Mouse (Mus musculus): ENCODE results near the gene Foxo1. TPM values are rescaled to one million over a fixed set of nuclear protein-coding genes. Genes with fewer than 3 reads are reported as not detected.
A peak's percentile ranks its signal among the peaks of the same experiment; 100 is the strongest.

Gene Foxo1
- total RNA-seq, 2 experiments from 2014 or later: 23.7 to 28.6 TPM

- DNase-seq (ENCODE audit: low spot score in 2 of 2): no peak
These were observed 864 bp upstream of the Foxo1 start for GRCm38 (mm10) chr3:52267293-52267651.

DNA sequence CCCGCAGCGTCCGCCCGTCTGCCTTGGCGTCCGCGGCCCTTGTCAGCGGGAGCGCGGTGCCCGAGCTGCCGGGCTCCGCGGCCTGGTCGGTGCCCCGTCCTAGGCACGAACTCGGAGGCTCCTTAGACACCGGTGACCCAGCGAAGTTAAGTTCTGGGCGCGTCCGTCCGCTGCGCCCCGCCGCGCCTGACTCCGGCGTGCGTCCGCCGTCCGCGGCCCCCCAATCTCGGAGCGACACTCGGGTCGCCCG is 276 bp downstream of the Foxo1 start:
- DNase-seq (ENCODE audit: low spot score in 2 of 2): peak in 1 of 2 experiments; percentile 61

GRCm38 (mm10) chr3:52268737-52269513 is 789 bp downstream of the Foxo1 start:
- DNase-seq (ENCODE audit: low spot score in 2 of 2): peak; percentile 49 to 63

DNA sequence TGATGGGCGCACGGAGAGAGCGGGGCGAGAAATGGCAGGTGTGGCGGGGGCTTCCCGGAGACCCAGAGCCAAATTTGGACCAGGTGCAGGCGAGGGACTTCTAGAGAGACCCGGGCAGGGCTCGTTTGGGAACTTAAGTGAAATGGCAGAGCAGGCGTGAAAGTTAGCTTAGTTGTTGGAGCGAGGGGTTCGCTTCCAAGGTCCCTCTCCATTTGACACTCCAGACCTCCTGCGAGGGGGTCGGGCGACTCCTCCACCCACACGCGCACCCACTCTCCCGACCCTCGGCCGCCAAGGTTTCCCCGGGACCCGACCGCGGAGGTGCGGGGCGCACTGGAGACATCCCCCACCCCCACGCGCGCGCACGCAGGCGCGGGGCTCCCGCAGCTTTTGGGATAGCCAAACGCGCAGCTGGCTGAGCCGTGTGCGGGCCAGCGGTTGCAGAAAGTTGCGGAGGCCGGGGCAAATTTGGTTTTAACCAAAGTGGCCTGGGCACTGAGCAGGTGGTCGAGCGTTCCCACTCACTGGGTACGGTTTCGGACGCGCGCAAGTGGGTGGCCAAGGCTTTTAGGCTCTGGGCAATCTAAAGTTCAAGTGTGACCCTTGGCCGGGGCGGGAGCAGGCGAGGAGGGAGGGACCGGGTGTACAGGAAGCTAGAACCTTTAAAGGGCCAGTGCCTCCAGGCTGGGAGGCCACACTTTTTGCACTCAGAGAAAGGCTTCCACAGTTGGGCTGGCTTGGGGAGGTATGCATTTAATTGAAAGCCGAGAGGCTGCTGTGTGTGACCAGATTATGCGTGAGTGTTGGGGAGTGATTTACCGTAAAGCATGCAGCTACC is 1.6 kb downstream of the Foxo1 start:
- DNase-seq (ENCODE audit: low spot score in 2 of 2): peak; percentile 76 to 83

DNA sequence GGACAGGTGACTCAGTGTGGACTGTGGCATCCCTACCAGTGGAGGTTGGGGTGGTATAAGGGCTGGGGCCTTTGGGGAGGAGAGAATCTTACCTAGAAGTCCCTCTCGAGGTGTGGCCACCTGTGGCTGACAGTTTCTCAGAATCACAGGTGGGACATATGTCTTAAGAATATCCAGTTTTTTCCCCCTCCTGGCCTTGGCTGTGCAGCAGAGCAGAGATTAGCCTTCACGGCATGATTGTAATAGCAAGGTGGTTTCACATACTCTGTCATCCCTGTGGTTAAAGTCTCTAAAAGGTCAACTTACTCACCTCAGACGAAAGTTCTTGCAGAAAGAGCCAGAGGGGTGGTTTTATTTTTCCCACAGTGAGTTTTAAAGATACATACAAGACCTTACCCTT is 2.4 kb downstream of the Foxo1 start:
- peak in 1 of 2 experiments; percentile 29 for DNase-seq (ENCODE audit: low spot score in 2 of 2)

DNA sequence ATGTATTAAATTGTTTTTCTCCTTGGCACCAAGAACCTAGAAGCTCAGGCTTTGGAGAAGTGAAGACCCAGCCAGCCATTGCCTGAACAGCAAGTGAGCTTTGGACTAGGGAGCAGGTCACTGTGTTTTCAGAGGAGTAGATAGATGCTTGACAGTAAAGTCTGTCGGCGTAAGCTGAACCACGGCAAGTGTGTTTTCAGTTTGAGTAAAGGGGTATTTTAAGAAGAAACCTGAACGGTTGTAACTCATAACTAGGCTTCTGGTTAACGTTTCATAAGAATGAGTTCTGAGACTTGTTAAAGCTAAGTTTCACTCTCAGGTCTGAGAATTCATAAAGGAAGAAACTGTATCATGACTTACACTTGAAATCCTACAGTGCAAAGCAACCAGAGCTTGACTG is 3.2 kb downstream of the Foxo1 start:
- DNase-seq (ENCODE audit: low spot score in 2 of 2): no peak

- no peak for DNase-seq (ENCODE audit: low spot score in 2 of 2)
These were observed 4.3 kb downstream of the Foxo1 start for GRCm38 (mm10) chr3:52272376-52272865.

- DNase-seq (ENCODE audit: low spot score in 2 of 2): no peak
These were observed 6.3 kb downstream of the Foxo1 start for GRCm38 (mm10) chr3:52274475-52274874.

DNA sequence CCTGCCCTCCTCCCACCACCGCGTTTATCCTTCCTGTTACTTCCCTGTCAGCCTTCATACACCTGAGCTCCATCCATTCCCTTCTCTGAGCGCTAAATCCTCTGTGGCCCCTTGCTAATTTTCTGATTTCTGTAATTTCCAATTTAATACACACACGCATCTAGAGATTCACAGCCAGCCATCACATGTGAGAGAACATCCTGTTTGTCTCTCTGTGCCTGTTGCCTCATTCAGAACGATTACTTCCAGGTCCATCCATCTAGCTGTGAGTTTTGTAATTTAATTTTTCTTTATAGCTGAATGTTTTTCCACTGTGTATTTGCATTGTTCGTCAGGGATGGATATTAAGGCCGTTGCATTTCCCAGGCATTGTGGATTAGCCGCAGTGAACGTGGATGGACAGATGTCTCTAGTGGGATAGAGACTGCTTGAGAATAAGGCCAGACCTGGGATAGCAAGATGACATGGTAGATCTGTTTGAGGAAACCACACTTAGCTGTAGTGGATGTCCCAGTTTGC is 7.0 kb downstream of the Foxo1 start:
- no peak for DNase-seq (ENCODE audit: low spot score in 2 of 2)

- DNase-seq (ENCODE audit: low spot score in 2 of 2): no peak
These were observed 12.5 kb downstream of the Foxo1 start for GRCm38 (mm10) chr3:52280681-52281080.

- DNase-seq (ENCODE audit: low spot score in 2 of 2): no peak
These were observed 13.7 kb downstream of the Foxo1 start for GRCm38 (mm10) chr3:52281882-52282281.

DNA sequence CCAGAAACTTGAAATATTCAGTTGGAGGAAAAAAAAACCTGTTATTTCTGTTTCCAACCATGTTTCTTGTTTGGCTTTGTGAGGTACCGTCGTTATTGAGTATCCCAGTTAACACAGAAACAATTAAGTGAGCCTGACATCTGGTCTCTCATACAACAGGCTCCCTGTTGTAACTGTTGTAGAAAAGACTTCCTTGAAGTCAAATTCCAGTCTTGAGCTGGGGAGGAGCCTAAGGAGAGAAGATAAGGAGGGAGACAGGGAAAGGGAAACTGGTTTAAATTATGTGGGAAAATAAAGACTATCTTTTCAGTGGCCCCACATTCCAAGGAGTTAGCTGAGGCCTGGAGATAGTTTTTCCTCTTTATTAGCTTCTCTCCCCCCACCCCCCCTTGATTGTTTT is 14.2 kb downstream of the Foxo1 start:
- no peak for DNase-seq (ENCODE audit: low spot score in 2 of 2)

DNA sequence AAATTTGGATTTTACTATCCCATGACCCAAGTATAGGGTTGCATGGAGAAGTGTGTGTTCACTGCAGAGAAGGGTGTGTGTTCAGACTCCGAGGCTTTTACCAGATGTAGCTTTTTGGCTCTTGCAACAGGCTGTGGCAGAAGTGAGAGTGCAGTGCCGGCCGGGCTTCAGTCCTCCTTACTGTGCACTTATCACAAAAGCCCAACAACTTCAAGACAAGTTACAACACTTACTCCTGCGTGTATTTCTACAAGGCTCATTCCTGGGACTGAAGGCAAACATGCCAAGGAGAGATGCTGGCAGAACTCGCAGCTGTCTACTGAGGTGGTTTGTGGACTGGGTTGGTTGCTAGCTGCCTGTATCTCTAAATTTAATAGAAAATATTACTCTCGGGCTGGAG is 15.4 kb downstream of the Foxo1 start:
- DNase-seq (ENCODE audit: low spot score in 2 of 2): no peak

GRCm38 (mm10) chr3:52290811-52291210 is 22.7 kb downstream of the Foxo1 start:
- no peak for DNase-seq (ENCODE audit: low spot score in 2 of 2)

DNA sequence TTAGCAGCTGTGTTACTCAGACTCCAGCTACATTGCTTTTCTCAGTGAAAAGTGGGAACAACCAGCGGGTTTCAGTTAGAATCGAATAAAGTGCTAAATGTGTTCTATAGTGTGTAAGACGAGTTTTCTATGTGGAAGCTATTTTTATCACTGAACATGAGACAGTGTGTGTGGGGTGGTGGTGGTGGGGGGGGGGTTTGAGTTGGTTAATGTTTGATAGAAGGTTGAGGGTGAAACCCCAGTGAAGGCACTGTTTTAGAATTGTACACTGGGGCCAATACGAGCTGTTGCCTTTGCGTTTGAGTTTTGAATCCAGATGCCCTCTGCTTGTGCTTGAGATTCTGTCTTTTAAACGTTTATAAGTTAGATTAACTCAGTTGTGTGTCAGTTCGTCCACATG is 24.4 kb downstream of the Foxo1 start:
- no peak for DNase-seq (ENCODE audit: low spot score in 2 of 2)

DNA sequence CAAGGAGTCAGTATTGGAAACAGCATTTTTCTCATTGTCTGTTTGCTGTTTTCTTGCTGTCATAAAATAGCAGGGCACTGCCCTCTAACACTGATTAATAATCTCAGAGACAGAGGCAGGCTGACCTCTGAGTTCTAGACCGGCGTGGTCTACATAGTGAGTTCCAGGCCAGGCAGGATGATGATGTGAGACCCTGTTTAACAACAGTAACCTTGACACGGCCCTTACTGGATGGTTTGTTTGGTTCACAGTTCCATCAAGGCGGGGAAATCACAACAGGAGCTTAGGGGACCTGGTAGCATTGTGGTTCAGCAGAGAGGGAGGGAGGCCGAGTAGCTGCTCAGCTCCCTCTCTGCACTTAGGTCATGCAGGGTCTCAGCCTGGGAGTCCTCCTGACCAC is 25.8 kb downstream of the Foxo1 start:
- no peak for DNase-seq (ENCODE audit: low spot score in 2 of 2)

DNA sequence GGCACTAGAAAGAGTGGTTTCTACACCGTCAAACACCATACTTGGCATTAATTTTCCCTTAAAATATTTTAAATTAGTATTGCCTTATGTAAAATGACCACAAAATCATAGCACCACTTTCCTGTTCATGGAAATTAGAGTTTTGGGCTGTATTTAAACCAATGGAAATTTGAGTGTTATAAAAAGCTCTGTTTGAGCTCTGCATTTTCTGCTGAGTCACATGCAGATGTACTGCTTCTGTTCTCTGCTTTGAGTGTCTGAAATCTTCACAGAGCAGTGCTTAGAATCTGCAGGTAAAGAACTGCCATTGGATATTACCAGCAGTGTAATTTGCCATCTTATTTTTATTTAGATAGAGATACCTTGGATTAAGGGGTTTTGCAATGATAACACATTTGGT is 27.6 kb downstream of the Foxo1 start:
- DNase-seq (ENCODE audit: low spot score in 2 of 2): no peak

- no peak for DNase-seq (ENCODE audit: low spot score in 2 of 2)
These were observed 28.2 kb downstream of the Foxo1 start for GRCm38 (mm10) chr3:52296224-52296760.

DNA sequence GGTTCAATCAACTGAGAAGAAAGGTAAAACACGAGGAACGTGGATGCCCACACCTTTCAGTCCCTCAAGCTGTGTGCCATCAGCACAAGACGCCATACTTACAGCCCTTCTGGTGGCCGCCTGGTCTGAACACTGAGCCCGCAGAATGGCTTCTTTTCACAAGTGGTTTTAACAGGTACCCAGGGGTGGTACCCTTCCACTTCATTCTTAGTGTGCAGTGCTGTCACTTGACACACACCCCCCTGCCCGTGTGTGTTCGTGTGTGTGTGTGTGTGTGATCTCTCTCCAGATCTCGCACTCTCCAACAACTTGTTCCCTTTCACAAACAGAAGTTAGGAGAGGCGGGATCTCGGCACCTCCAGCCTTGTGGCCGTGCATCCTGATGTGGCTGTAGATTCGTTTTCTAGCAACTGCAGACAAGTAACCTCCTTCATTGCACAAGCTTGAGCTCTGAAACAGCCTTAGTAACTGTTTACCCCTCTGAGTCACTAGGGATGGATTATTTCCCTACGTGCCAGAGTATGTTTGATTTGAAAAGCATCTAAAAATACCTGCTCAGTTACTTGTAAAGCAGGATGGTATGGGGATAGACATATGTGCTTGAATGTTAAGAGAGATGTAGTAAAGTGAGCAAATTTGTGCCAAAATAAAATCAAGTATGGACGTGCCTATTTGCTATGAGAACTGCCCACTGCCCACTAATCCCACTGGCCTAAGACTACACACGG is 29.3 kb downstream of the Foxo1 start:
- no peak for DNase-seq (ENCODE audit: low spot score in 2 of 2)

DNA sequence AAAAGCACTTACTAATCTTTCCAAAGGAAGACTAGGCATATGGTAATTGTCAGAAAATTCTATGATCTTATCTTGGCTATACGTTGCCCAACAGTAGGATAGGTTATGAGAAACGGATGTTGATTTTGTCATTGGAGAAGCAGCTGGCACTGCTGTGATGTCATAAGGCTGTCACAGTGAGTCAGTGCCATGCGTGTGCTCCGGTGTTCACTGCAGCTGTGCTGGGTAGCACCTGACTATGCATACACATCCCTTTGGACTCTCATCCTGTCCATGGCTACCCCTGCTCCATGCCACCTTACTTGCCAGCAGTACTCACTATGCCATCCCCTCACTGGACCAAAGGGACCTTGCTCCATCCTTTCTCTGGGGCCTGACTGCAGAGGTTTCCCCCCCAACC is 30.5 kb downstream of the Foxo1 start:
- DNase-seq (ENCODE audit: low spot score in 2 of 2): no peak

- DNase-seq (ENCODE audit: low spot score in 2 of 2): no peak
These were observed 31.2 kb downstream of the Foxo1 start for GRCm38 (mm10) chr3:52299376-52299775.
